Mouse (Mus musculus): ENCODE data around the gene Stag1.

DNA sequence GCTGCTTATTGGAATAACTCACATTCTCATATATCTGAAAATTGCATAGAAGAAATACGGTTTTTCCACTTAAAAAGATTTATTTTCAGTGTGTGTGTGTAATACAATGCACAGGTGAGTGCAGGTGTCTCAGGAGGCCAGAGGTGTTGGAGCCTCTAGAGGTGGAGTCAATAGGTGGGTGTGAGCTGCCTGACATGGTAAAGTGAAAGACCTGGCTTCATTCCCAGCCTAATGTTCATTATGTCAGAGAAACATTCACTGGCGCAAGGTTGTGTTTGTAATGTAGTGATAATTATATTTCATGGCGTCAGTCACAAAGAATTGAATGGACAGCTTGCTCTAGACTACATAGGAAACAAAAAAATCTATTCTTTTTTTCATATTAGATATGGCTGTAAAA, 56.5 kb downstream of the Stag1 start:
- TF ChIP-seq GATA1 (IDR thresholded peaks at IDR 0.05; ENCODE audit: low read length), result no peak
- no peak for TF ChIP-seq TAL1 (IDR thresholded peaks at IDR 0.05; ENCODE audit: low read length)
